Mouse (Mus musculus): Measurements from ENCODE around the gene Ctnnb1.

DNA sequence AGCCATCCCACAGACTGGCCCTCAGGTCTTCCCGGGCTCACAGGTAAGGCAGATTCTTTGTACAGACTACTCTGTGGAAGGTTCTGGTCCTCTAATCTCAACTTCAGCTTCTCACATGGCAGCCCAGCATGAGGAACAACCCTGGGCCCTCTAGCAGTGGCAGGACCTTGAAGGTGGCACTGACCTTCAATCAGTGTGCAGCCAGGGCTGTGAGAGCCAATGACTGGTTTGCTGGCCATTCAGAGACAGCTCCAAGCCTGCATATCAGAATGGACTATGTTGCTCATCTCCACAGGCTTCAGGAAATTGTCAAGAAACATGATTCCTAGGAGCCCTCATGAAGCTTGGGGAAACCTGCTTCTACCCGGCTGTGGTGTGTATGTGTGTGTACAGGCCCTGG, 45.2 kb downstream of the Ctnnb1 start:
- TF ChIP-seq CTCF (IDR thresholded peaks at IDR 0.05; ENCODE audit: control insufficient read depth, insufficient read depth, insufficient read length) (no peak), MYOD1 (IDR thresholded peaks at IDR 0.05; ENCODE audit: control insufficient read depth, insufficient read length, low read depth) (no peak), MAX (IDR thresholded peaks at IDR 0.05) (no peak), MYOG (IDR thresholded peaks at IDR 0.05; ENCODE audit: control insufficient read depth, extremely low read depth, insufficient read length) (no peak)

All from C2C12 (cell line).